Mouse (Mus musculus) left cerebral cortex, adult 2 months (tissue): ENCODE results near the gene Fbxl13. TPM values are rescaled to one million over a fixed set of nuclear protein-coding genes. Genes with fewer than 3 reads are reported as not detected.
"Not testable (repeated sequence)": the region's sequence is repeated elsewhere in the genome, so short reads cannot be mapped to it uniquely, and the experiment has no call there.

Experiments
- DNase-seq, 2 experiments: peaks; one replicate each; pipeline ENCODE4 v3.0.0; 2021 to 2022; ENCODE audit warnings: low spot score in 2 of 2, mixed read lengths in 1 of 2; ENCODE audit errors: extremely low spot score in 1 of 2
- H3K27ac ChIP-seq: fragments of 200-600 bp; 2 replicates; pipeline ENCODE4 v1.8.1; 2022
- H3K4me3 ChIP-seq: fragments of 200-600 bp; 2 replicates; pipeline ENCODE4 v1.8.1; 2022
- CTCF ChIP-seq: fragments of 200-600 bp; IDR thresholded peaks from 2 replicates; pipeline ENCODE4 v1.8.1; 2022; ENCODE audit warnings: antibody characterized with exemption, mild to moderate bottlenecking, moderate library complexity
- intact Hi-C: fragments of 180-260 bp; cut with DNase I; formaldehyde crosslinking; loops from one replicate; pipeline ENCODE4 v1.15.1; 2025
- total RNA-seq, 2 experiments: library from RNA; stranded (reverse); gene quantifications; 2 replicates each; pipeline ENCODE4 v1.2.3; 2021

Gene Fbxl13
- total RNA-seq, 2 experiments from 2014 or later, result 0.18 to 0.19 TPM

- Histone ChIP-seq H3K4me3 (no peak overlapping the region), H3K27ac (no peak overlapping the region)
- no peak for DNase-seq
- intact Hi-C loops, result no loop called here
- TF ChIP-seq CTCF, result no peak
Observed at GRCm38 (mm10) chr5:21605936-21606335, 39.5 kb downstream of the Fbxl13 start.

GRCm38 (mm10) chr5:21599961-21600360, 45.5 kb downstream of the Fbxl13 start:
- H3K4me3 ChIP-seq, result no peak overlapping the region
- H3K27ac ChIP-seq, result no peak overlapping the region
- no peak for DNase-seq
- TF ChIP-seq CTCF, result no peak
- intact Hi-C loops, result no loop called here

- intact Hi-C loops, DNase-seq, H3K27ac ChIP-seq, H3K4me3 ChIP-seq: not testable (repeated sequence)
Observed at GRCm38 (mm10) chr5:21599536-21599935, 45.9 kb downstream of the Fbxl13 start.

- no peak for TF ChIP-seq CTCF
- no peak for DNase-seq
- Histone ChIP-seq H3K4me3 (no peak overlapping the region), H3K27ac (no peak overlapping the region)
- intact Hi-C loops, result no loop called here
Observed at GRCm38 (mm10) chr5:21593201-21593709, 52.2 kb downstream of the Fbxl13 start.

GRCm38 (mm10) chr5:21592106-21592505, 53.3 kb downstream of the Fbxl13 start:
- no peak for DNase-seq
- intact Hi-C loops, result no loop called here
- no peak overlapping the region for H3K4me3 ChIP-seq
- TF ChIP-seq CTCF, result no peak
- no peak overlapping the region for H3K27ac ChIP-seq

- TF ChIP-seq CTCF, result no peak
- intact Hi-C loops, result loop anchor here (5.0 kb wide), 1 partner anchor 321 kb away; no protein-coding TSS in a partner anchor
Observed at GRCm38 (mm10) chr5:21588220-21588619, 57.2 kb downstream of the Fbxl13 start.

GRCm38 (mm10) chr5:21587683-21588082, 57.8 kb downstream of the Fbxl13 start:
- Histone ChIP-seq H3K27ac (no peak overlapping the region), H3K4me3 (no peak overlapping the region)
- intact Hi-C loops, result loop anchor here (5.0 kb wide), 1 partner anchor 320 kb away; no protein-coding TSS in a partner anchor
- DNase-seq, result no peak
- no peak for TF ChIP-seq CTCF

More at GRCm38 (mm10) chr5:21588220-21588619, 57.2 kb downstream of the Fbxl13 start:
- Histone ChIP-seq H3K27ac (no peak overlapping the region), H3K4me3 (no peak overlapping the region)
- DNase-seq, result no peak

- intact Hi-C loops, result loop anchor here (1.0 to 5.0 kb wide), 2 partner anchors 152 to 319 kb away; no protein-coding TSS in a partner anchor
- no peak overlapping the region for H3K4me3 ChIP-seq
- H3K27ac ChIP-seq, result no peak overlapping the region
- TF ChIP-seq CTCF, result peak; percentile 70
- DNase-seq, result peak in 1 of 2 experiments; percentile 34
Observed at GRCm38 (mm10) chr5:21586763-21587162, 58.7 kb downstream of the Fbxl13 start.

GRCm38 (mm10) chr5:21578136-21578535, 67.3 kb downstream of the Fbxl13 start:
- no peak for DNase-seq
- Histone ChIP-seq H3K4me3 (no peak overlapping the region), H3K27ac (no peak overlapping the region)
- intact Hi-C loops, result no loop called here
- no peak for TF ChIP-seq CTCF

- H3K27ac ChIP-seq, result no peak overlapping the region
- intact Hi-C loops, result loop anchor here (2.0 kb wide), 1 partner anchor 34 kb away; no protein-coding TSS in a partner anchor
- no peak overlapping the region for H3K4me3 ChIP-seq
- DNase-seq, result no peak
- no peak for TF ChIP-seq CTCF
Observed at GRCm38 (mm10) chr5:21575210-21575550, 70.3 kb downstream of the Fbxl13 start.

GRCm38 (mm10) chr5:21574386-21575209, 70.8 kb downstream of the Fbxl13 start:
- no peak for DNase-seq
- TF ChIP-seq CTCF, result no peak
- H3K4me3 ChIP-seq, result no peak overlapping the region
- no peak overlapping the region for H3K27ac ChIP-seq
- intact Hi-C loops, result loop anchor here (2.0 to 5.0 kb wide), 2 partner anchors 34 to 72 kb away; no protein-coding TSS in a partner anchor

GRCm38 (mm10) chr5:21572764-21573416, 72.5 kb downstream of the Fbxl13 start:
- Histone ChIP-seq H3K4me3 (no peak overlapping the region), H3K27ac (peak overlapping the region; percentile 66)
- no peak for TF ChIP-seq CTCF
- intact Hi-C loops, result loop anchor here (5.0 kb wide), 1 partner anchor 71 kb away; no protein-coding TSS in a partner anchor
- DNase-seq, result no peak
